Mouse (Mus musculus): ENCODE results near the gene Cpne1. TPM values are rescaled to one million over a fixed set of nuclear protein-coding genes. Genes with fewer than 3 reads are reported as not detected.
A peak's percentile ranks its signal among the peaks of the same experiment; 100 is the strongest.
"Not testable (repeated sequence)": the region's sequence is repeated elsewhere in the genome, so short reads cannot be mapped to it uniquely, and the experiment has no call there.

Cpne1 gene
- total RNA-seq, 2 experiments from 2014 or later: 26.3 to 33.0 TPM

- DNase-seq (ENCODE audit: extremely low spot score in 1 of 2, low spot score in 2 of 2): no peak
- H3K4me3 ChIP-seq: no peak within 1 kb of the TSS
- H3K27ac ChIP-seq: no peak within 1 kb of the TSS
- TF ChIP-seq CTCF (IDR thresholded peaks at IDR 0.05): no peak
- intact Hi-C loops (cut with DNase I): loop anchor here (10.0 kb wide), 1 partner anchor 152 kb away; no protein-coding TSS in a partner anchor
Measured at GRCm38 (mm10) chr2:156126992-156127391, 15.2 kb upstream of the Cpne1 start, which contains the start of gene Gm28036. Gm28036 (minus strand) TSS chr2:156127092.

DNA sequence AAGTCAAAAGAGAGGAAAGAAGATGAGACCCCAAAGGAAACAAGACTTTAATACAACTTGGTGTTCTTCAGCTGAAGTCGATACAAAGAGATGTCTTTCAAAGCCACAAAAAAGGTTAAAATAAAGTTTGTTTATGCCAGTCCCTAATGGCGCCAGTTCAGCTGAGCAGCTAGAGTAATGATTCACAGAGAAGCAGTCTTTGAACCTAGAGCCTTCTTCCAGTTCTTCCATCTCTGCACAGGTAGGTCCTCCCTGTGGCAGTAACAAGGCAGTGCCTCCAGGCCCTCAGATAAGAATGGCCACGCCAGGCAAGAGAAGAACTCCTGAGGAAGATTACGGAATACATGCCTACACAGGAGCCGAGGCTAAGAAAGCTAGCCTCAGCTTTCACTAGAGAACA is 12.0 kb upstream of the Cpne1 start:
- Histone ChIP-seq H3K4me3 (no peak overlapping the region), H3K27ac (no peak overlapping the region)
- no peak for DNase-seq (ENCODE audit: extremely low spot score in 1 of 2, low spot score in 2 of 2)
- no peak for TF ChIP-seq CTCF (IDR thresholded peaks at IDR 0.05)
- intact Hi-C loops (cut with DNase I): loop anchor here (10.0 kb wide), 1 partner anchor 149 kb away; no protein-coding TSS in a partner anchor

- TF ChIP-seq CTCF (IDR thresholded peaks at IDR 0.05): no peak
- no peak overlapping the region for H3K27ac ChIP-seq
- intact Hi-C loops (cut with DNase I): no loop called here
- no peak for DNase-seq (ENCODE audit: extremely low spot score in 1 of 2, low spot score in 2 of 2)
- H3K4me3 ChIP-seq: no peak overlapping the region
Measured at GRCm38 (mm10) chr2:156119566-156119965, 7.8 kb upstream of the Cpne1 start.

DNA sequence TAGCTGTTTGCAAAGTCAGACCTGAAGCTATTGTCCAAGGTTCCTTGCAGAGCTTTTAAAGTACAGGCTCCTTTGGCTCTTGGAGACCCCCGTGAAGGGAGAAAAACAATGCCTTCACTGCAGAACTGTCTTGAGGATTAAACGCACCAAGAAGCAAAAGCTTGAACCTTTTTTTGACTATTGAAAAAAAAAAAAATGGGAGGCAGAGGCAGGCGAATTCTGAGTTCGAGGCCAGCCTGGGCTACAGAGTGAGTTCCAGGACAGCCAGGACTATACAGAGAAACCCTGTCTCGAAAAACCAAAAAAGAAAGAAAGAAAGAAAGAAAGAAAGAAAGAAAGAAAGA is 287 bp upstream of the Cpne1 start:
- intact Hi-C loops (cut with DNase I); DNase-seq (ENCODE audit: extremely low spot score in 1 of 2, low spot score in 2 of 2): not testable (repeated sequence)
- Histone ChIP-seq H3K27ac (peak overlapping the region; percentile 97; the same call in 1 of the 2 replicates), H3K4me3 (peak overlapping the region; percentile 97)

GRCm38 (mm10) chr2:156110627-156111357 is 973 bp downstream of the Cpne1 start:
- no peak for TF ChIP-seq CTCF (IDR thresholded peaks at IDR 0.05)
- peak; percentile 13 to 16 for DNase-seq (ENCODE audit: extremely low spot score in 1 of 2, low spot score in 2 of 2)
- H3K27ac ChIP-seq: peak overlapping the region; percentile 97
- peak overlapping the region; percentile 97 for H3K4me3 ChIP-seq
- intact Hi-C loops (cut with DNase I): loop anchor here (2.0 kb wide), 1 partner anchor 46 kb away; the partner anchor contains the start of gene Spag4

GRCm38 (mm10) chr2:156091926-156092325 is 19.8 kb downstream of the Cpne1 start:
- Histone ChIP-seq H3K4me3 (no peak overlapping the region), H3K27ac (no peak overlapping the region)
- DNase-seq (ENCODE audit: extremely low spot score in 1 of 2, low spot score in 2 of 2): no peak
- no peak for TF ChIP-seq CTCF (IDR thresholded peaks at IDR 0.05)
- intact Hi-C loops (cut with DNase I): no loop called here

DNA sequence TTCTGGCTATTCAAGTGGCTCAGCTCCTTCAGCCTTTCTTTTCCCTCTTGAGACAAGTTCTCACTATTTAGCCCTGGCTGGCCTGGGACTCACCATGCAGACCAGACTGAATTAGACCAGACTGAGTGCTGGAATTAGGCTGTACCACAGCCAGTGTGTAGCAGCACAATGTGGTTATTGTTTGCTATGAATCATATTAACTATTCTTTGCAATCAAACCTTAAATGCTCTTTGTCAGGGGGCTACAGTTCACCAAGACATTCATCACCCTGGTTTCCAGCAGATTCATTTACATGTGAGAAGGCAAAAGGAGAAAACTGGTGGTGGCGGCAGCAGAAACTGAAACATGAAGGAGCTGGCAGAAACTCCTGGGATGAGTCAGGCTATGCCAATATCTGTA is 22.0 kb downstream of the Cpne1 start:
- TF ChIP-seq CTCF (IDR thresholded peaks at IDR 0.05): no peak
- no peak for DNase-seq (ENCODE audit: extremely low spot score in 1 of 2, low spot score in 2 of 2)
- H3K4me3 ChIP-seq: no peak overlapping the region
- H3K27ac ChIP-seq: peak overlapping the region; percentile 30; the same call in 1 of the 2 replicates
- intact Hi-C loops (cut with DNase I): no loop called here

GRCm38 (mm10) chr2:156087391-156088110 is 24.2 kb downstream of the Cpne1 start:
- H3K27ac ChIP-seq: no peak overlapping the region
- DNase-seq (ENCODE audit: extremely low spot score in 1 of 2, low spot score in 2 of 2): no peak
- no peak for TF ChIP-seq CTCF (IDR thresholded peaks at IDR 0.05)
- intact Hi-C loops (cut with DNase I): no loop called here
- H3K4me3 ChIP-seq: no peak overlapping the region

- intact Hi-C loops (cut with DNase I): no loop called here
- TF ChIP-seq CTCF (IDR thresholded peaks at IDR 0.05): no peak
- H3K27ac ChIP-seq: no peak overlapping the region
- no peak overlapping the region for H3K4me3 ChIP-seq
- no peak for DNase-seq (ENCODE audit: extremely low spot score in 1 of 2, low spot score in 2 of 2)
Measured at GRCm38 (mm10) chr2:156084541-156084940, 27.2 kb downstream of the Cpne1 start.

DNA sequence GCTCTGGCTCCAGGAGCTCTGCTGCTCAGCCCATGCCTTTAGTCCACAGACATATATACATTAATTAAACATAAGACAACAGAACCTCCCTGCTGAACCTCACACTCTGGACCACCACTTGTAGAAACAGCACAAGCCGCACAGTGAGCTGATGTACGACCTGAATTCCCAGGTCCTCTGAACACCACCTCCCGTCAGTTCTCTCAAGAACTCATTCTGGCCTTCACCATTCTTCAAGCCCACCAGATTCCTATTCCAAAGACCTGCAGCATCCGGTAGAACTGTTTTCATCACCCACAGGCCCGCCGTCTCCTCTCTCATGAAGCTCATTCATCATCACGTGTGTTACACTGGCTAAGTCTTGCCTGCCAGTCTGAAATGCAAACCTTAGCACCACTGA is 31.4 kb downstream of the Cpne1 start:
- no peak for DNase-seq (ENCODE audit: extremely low spot score in 1 of 2, low spot score in 2 of 2)
- Histone ChIP-seq H3K27ac (no peak overlapping the region), H3K4me3 (no peak overlapping the region)
- intact Hi-C loops (cut with DNase I): no loop called here
- no peak for TF ChIP-seq CTCF (IDR thresholded peaks at IDR 0.05)

DNA sequence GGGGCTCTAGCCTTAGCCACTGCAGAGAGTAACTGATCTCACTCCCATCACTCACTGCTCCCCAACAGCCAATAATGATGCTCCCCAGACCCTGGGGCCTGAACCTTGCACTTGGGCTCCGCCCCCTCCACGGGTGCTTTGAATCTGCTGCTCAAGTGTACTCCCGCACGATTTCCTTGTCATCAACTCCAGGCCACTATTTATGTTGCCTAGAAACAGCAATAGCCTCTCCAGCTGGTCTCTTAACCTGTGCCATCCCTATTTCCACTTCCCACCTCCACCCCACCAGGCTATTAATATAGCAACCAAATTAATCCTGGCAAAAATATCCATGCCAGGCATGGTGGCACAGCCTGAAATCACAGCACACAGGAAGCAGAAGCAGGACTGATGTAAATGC is 32.1 kb downstream of the Cpne1 start:
- DNase-seq (ENCODE audit: extremely low spot score in 1 of 2, low spot score in 2 of 2): no peak
- TF ChIP-seq CTCF (IDR thresholded peaks at IDR 0.05): no peak
- no peak overlapping the region for H3K27ac ChIP-seq
- H3K4me3 ChIP-seq: no peak overlapping the region
- intact Hi-C loops (cut with DNase I): no loop called here

GRCm38 (mm10) chr2:156079183-156079560 is 32.6 kb downstream of the Cpne1 start:
- DNase-seq (ENCODE audit: extremely low spot score in 1 of 2, low spot score in 2 of 2): no peak
- intact Hi-C loops (cut with DNase I): no loop called here
- Histone ChIP-seq H3K4me3 (no peak overlapping the region), H3K27ac (no peak overlapping the region)
- no peak for TF ChIP-seq CTCF (IDR thresholded peaks at IDR 0.05)
